Mouse (Mus musculus) adrenal gland, postnatal 10 days (tissue): ENCODE data around the gene Rhoc. TPM values are rescaled to one million over a fixed set of nuclear protein-coding genes. Genes with fewer than 3 reads are reported as not detected.
A peak's percentile ranks its signal among the peaks of the same experiment; 100 is the strongest.
"Not testable (repeated sequence)": the region's sequence is repeated elsewhere in the genome, so short reads cannot be mapped to it uniquely, and the experiment has no call there.

Experiments
- DNase-seq: peaks from one replicate; pipeline ENCODE4 v3.0.0; 2021; ENCODE audit warnings: mixed read lengths
- long read RNA-seq, 2 experiments: library from polyadenylated mRNA; stranded (forward); transcript quantifications; one replicate each; pipeline ENCODE4 v2.0.0; 2021
- total RNA-seq, 2 experiments: library from RNA; stranded (reverse); gene quantifications; 2 replicates each; pipeline ENCODE4 v1.2.3; 2021

The Rhoc gene
- 100 to 1,000 TPM; 156 to 166 TPM for total RNA-seq
- long read RNA-seq, experiment 1, transcript Rhoc-201 (5 exons, 1,202 nt), result major isoform, 86 of 118 reads
- long read RNA-seq, experiment 1, transcript Rhoc-202 (5 exons, 959 nt), result minor isoform, 5 of 118 reads
- long read RNA-seq, experiment 1, partial matches to known transcripts, result 12 of 118 reads
- long read RNA-seq, experiment 1, other reads (novel, unspliced or antisense), result 15 of 118 reads
- long read RNA-seq, experiment 2, transcript Rhoc-201 (5 exons, 1,202 nt), result major isoform, 58 of 80 reads
- long read RNA-seq, experiment 2, partial matches to known transcripts, result 4 of 80 reads
- long read RNA-seq, experiment 2, other reads (novel, unspliced or antisense), result 15 of 80 reads

- no peak for DNase-seq
Observed at GRCm38 (mm10) chr3:104788075-104788474, at the start of gene Rhoc. Rhoc (plus strand) TSS chr3:104788375.

GRCm38 (mm10) chr3:104741954-104742353 is 46.2 kb upstream of the Rhoc start:
- DNase-seq, result no peak

- DNase-seq, result no peak
Observed at GRCm38 (mm10) chr3:104743161-104743560, 45.0 kb upstream of the Rhoc start.

- no peak for DNase-seq
Observed at GRCm38 (mm10) chr3:104743864-104744263, 44.3 kb upstream of the Rhoc start.

GRCm38 (mm10) chr3:104752845-104753244 is 35.3 kb upstream of the Rhoc start:
- peak; percentile 36 for DNase-seq

- peak; percentile 82 for DNase-seq
Observed at GRCm38 (mm10) chr3:104758406-104758805, 29.8 kb upstream of the Rhoc start.

- DNase-seq, result no peak
Observed at GRCm38 (mm10) chr3:104758869-104759268, 29.3 kb upstream of the Rhoc start.

GRCm38 (mm10) chr3:104762103-104762863 is 25.9 kb upstream of the Rhoc start:
- DNase-seq, result not testable (repeated sequence)

- DNase-seq, result peak; percentile 39
Observed at GRCm38 (mm10) chr3:104765021-104765420, 23.2 kb upstream of the Rhoc start.

- DNase-seq, result no peak
Observed at GRCm38 (mm10) chr3:104767141-104767540, 21.0 kb upstream of the Rhoc start.

- no peak for DNase-seq
Observed at GRCm38 (mm10) chr3:104767716-104768115, 20.5 kb upstream of the Rhoc start.

- no peak for DNase-seq
Observed at GRCm38 (mm10) chr3:104769135-104769534, 19.0 kb upstream of the Rhoc start.

GRCm38 (mm10) chr3:104770035-104770434 is 18.1 kb upstream of the Rhoc start:
- peak; percentile 73 for DNase-seq

- no peak for DNase-seq
Observed at GRCm38 (mm10) chr3:104770918-104771317, 17.3 kb upstream of the Rhoc start.

GRCm38 (mm10) chr3:104771460-104771859 is 16.7 kb upstream of the Rhoc start:
- DNase-seq, result no peak

GRCm38 (mm10) chr3:104773301-104773700 is 14.9 kb upstream of the Rhoc start:
- no peak for DNase-seq

GRCm38 (mm10) chr3:104777342-104777741 is 10.8 kb upstream of the Rhoc start:
- DNase-seq, result peak; percentile 39

GRCm38 (mm10) chr3:104779949-104780348 is 8.2 kb upstream of the Rhoc start:
- peak; percentile 77 for DNase-seq

- DNase-seq, result peak; percentile 84
Observed at GRCm38 (mm10) chr3:104780561-104781420, 7.4 kb upstream of the Rhoc start, which contains the start of gene Ppm1j. Ppm1j (plus strand) TSS chr3:104781056.

- DNase-seq, result peak; percentile 47
Observed at GRCm38 (mm10) chr3:104781471-104781903, 6.7 kb upstream of the Rhoc start, which contains the start of gene Fam19a3. Fam19a3 (minus strand) TSS chr3:104781840.

GRCm38 (mm10) chr3:104782061-104782681 is 6.0 kb upstream of the Rhoc start:
- peak; percentile 82 for DNase-seq
